Mouse (Mus musculus): ENCODE results near the gene Gm49380. TPM values are rescaled to one million over a fixed set of nuclear protein-coding genes. Genes with fewer than 3 reads are reported as not detected.
"Not testable (repeated sequence)": the region's sequence is repeated elsewhere in the genome, so short reads cannot be mapped to it uniquely, and the experiment has no call there.

Gm49380 gene
- total RNA-seq, 2 experiments from 2014 or later = 0.51 TPM; not detected in 1

GRCm38 (mm10) chr9:44125026-44125425, 11.7 kb upstream of the Gm49380 start:
- no peak for DNase-seq

- DNase-seq = no peak
Observed at GRCm38 (mm10) chr9:44124317-44124716, 11.0 kb upstream of the Gm49380 start.

GRCm38 (mm10) chr9:44119948-44120465, 6.7 kb upstream of the Gm49380 start:
- no peak for DNase-seq

GRCm38 (mm10) chr9:44119011-44119410, 5.7 kb upstream of the Gm49380 start:
- peak; percentile 70 for DNase-seq

- DNase-seq = no peak
Observed at GRCm38 (mm10) chr9:44116182-44116581, 2.9 kb upstream of the Gm49380 start.

- no peak for DNase-seq
Observed at GRCm38 (mm10) chr9:44115599-44115998, 2.3 kb upstream of the Gm49380 start.

- no peak for DNase-seq
Observed at GRCm38 (mm10) chr9:44114453-44114852, 1.2 kb upstream of the Gm49380 start.

GRCm38 (mm10) chr9:44111909-44112308, 1.4 kb downstream of the Gm49380 start:
- not testable (repeated sequence) for DNase-seq

- DNase-seq = peak; percentile 87
Observed at GRCm38 (mm10) chr9:44109360-44110095, 3.8 kb downstream of the Gm49380 start.

GRCm38 (mm10) chr9:44108269-44109055, 4.8 kb downstream of the Gm49380 start:
- no peak for DNase-seq

- peak; percentile 77 for DNase-seq
Observed at GRCm38 (mm10) chr9:44107557-44108179, 5.6 kb downstream of the Gm49380 start.

- peak; percentile 84 for DNase-seq
Observed at GRCm38 (mm10) chr9:44107110-44107509, 6.2 kb downstream of the Gm49380 start, which contains the start of gene C1qtnf5. Gene C1qtnf5, plus strand, starts transcription at chr9:44107245.

- DNase-seq = no peak
Observed at GRCm38 (mm10) chr9:44106596-44106995, 6.7 kb downstream of the Gm49380 start.

GRCm38 (mm10) chr9:44106182-44106581, 7.1 kb downstream of the Gm49380 start:
- DNase-seq = no peak

- no peak for DNase-seq
Observed at GRCm38 (mm10) chr9:44105781-44106180, 7.5 kb downstream of the Gm49380 start.

GRCm38 (mm10) chr9:44104881-44105280, 8.4 kb downstream of the Gm49380 start:
- peak; percentile 55 for DNase-seq

- DNase-seq = no peak
Observed at GRCm38 (mm10) chr9:44101490-44101889, 11.8 kb downstream of the Gm49380 start, which contains the start of gene Mfrp. Gene Mfrp, plus strand, starts transcription at chr9:44101729.

GRCm38 (mm10) chr9:44096536-44096935, 16.8 kb downstream of the Gm49380 start:
- DNase-seq = peak; percentile 46

GRCm38 (mm10) chr9:44095781-44096180, 17.5 kb downstream of the Gm49380 start:
- DNase-seq = no peak

- no peak for DNase-seq
Observed at GRCm38 (mm10) chr9:44094737-44095136, 18.6 kb downstream of the Gm49380 start.

- DNase-seq = peak; percentile 85
Observed at GRCm38 (mm10) chr9:44093612-44094503, 19.4 kb downstream of the Gm49380 start.

Measured in adrenal gland, postnatal 10 days (tissue).